Comparison of ENCODE assay signal across 27 mouse cellular contexts in genomic region chr13:49477887-49478286, GRCm38 (mm10). TPM values are rescaled to one million over a fixed set of nuclear protein-coding genes. Genes with fewer than 3 reads are reported as not detected.
DNase-seq lines count a peak whose midpoint lies in the region; ATAC-seq and TF ChIP-seq lines count a peak whose summit lies in the region.
"Had no signal": no experiment of that assay in that cellular context is flagged by ENCODE, and none has a peak within 500 bp of the region (broad histone marks: within the 10 kb centered on the region; RNA-seq: fewer than 3 reads in every experiment).

No protein-coding gene starts in this region.

- no peak for DNase-seq in intestine, embryonic 14.5 days (ENCODE audit: low spot score)
- peak; percentile 44 for DNase-seq in lung, embryonic 14.5 days
- no peak for DNase-seq in lung, postnatal 4 days
- DNase-seq in limb, embryonic 14.5 days (ENCODE audit: low spot score) = peak; percentile 59
- no peak for DNase-seq in left cerebral cortex, postnatal 10 days (ENCODE audit: extremely low spot score in 1 of 2, low spot score in 2 of 2)
- DNase-seq: adrenal gland, adult 2 months; cerebellum, adult 11-12 months; cerebellum, postnatal 14 days; gastrocnemius, postnatal 10 days; heart, adult 18-20 months; kidney, postnatal 14 days; layer of hippocampus, postnatal 36 days; lung, postnatal 14 days; midbrain, embryonic 14.5 days; retina, postnatal 1 day; right cerebral cortex, postnatal 25 days; spleen, adult 18-20 months; thymus, adult 2 months had no signal

- no peak for ATAC-seq in intestine, embryonic 14.5 days (replicated peaks; ENCODE audit: low FRiP score, low TSS enrichment, low read depth)
- ATAC-seq in intestine, postnatal 0 days = no peak
- no peak for ATAC-seq in lung, embryonic 14.5 days (ENCODE audit: insufficient read depth)
- peak; percentile 30; the same call in 1 of the 2 replicates for ATAC-seq in limb, embryonic 14.5 days (ENCODE audit: low FRiP score, low read depth)
- peak; percentile 55; the same call in 1 of the 2 replicates for ATAC-seq in stomach, embryonic 16.5 days (ENCODE audit: insufficient read depth, low FRiP score)
- ATAC-seq: forebrain, embryonic 15.5 days; intestine, embryonic 15.5 days had no signal

- TF ChIP-seq POLR2A in limb, embryonic 14.5 days (IDR thresholded peaks at IDR 0.05; ENCODE audit: borderline replicate concordance, extremely low read depth, insufficient read depth, insufficient read length) = no peak

- no peak for TF ChIP-seq CTCF in intestine, postnatal 0 days (IDR thresholded peaks at IDR 0.05; ENCODE audit: low read depth)
- TF ChIP-seq CTCF in lung, embryonic 14.5 days (IDR thresholded peaks at IDR 0.05; ENCODE audit: low read depth) = no peak

- H3K36me3 ChIP-seq in intestine, embryonic 14.5 days (ENCODE audit: control insufficient read depth, insufficient read depth, low read length) = no peaks in the 10 kb centered on the region
- no peaks in the 10 kb centered on the region for H3K36me3 ChIP-seq in intestine, postnatal 0 days (ENCODE audit: control insufficient read depth, insufficient read depth)
- H3K36me3 ChIP-seq in lung, embryonic 14.5 days (ENCODE audit: insufficient read depth) = no peaks in the 10 kb centered on the region
- no peaks in the 10 kb centered on the region for H3K36me3 ChIP-seq in limb, embryonic 14.5 days (ENCODE audit: control insufficient read depth, insufficient read depth, low read length)
- no peaks in the 10 kb centered on the region for H3K36me3 ChIP-seq in stomach, embryonic 16.5 days (ENCODE audit: control insufficient read depth, insufficient read depth, low read length)
- H3K36me3 ChIP-seq: embryonic facial prominence, embryonic 12.5 days; forebrain, embryonic 15.5 days; heart, embryonic 15.5 days; hindbrain, embryonic 15.5 days; intestine, embryonic 15.5 days; neural tube, embryonic 12.5 days had no signal

- no peak overlapping the region for H3K9ac ChIP-seq in intestine, embryonic 14.5 days (ENCODE audit: low read length)
- H3K9ac ChIP-seq in intestine, postnatal 0 days (ENCODE audit: low read depth, low read length) = no peak overlapping the region
- no peak overlapping the region for H3K9ac ChIP-seq in lung, embryonic 14.5 days
- H3K9ac ChIP-seq in limb, embryonic 14.5 days (ENCODE audit: low read depth, low read length, severe bottlenecking) = no peak overlapping the region
- no peak overlapping the region for H3K9ac ChIP-seq in stomach, embryonic 16.5 days (ENCODE audit: low read length)
- H3K9ac ChIP-seq: embryonic facial prominence, embryonic 12.5 days; forebrain, embryonic 15.5 days; heart, embryonic 15.5 days; hindbrain, embryonic 15.5 days; intestine, embryonic 15.5 days; neural tube, embryonic 12.5 days had no signal

- no peaks in the 10 kb centered on the region for H3K9me3 ChIP-seq in intestine, embryonic 14.5 days (ENCODE audit: control insufficient read depth, low read length)
- no peaks in the 10 kb centered on the region for H3K9me3 ChIP-seq in intestine, postnatal 0 days (ENCODE audit: control insufficient read depth)
- no peaks in the 10 kb centered on the region for H3K9me3 ChIP-seq in lung, embryonic 14.5 days (ENCODE audit: low read depth, low read length)
- H3K9me3 ChIP-seq in limb, embryonic 14.5 days (ENCODE audit: control insufficient read depth, low read length) = no peaks in the 10 kb centered on the region
- H3K9me3 ChIP-seq in stomach, embryonic 16.5 days (replicated peaks; ENCODE audit: control insufficient read depth, low read length) = no peaks in the 10 kb centered on the region
- H3K9me3 ChIP-seq: embryonic facial prominence, embryonic 12.5 days; forebrain, embryonic 15.5 days; heart, embryonic 15.5 days; hindbrain, embryonic 15.5 days; intestine, embryonic 15.5 days; neural tube, embryonic 12.5 days had no signal

- no peak overlapping the region for H3K4me3 ChIP-seq in intestine, embryonic 14.5 days (ENCODE audit: low read depth, low read length)
- no peak overlapping the region for H3K4me3 ChIP-seq in intestine, postnatal 0 days (ENCODE audit: low read depth, low read length)
- H3K4me3 ChIP-seq in lung, embryonic 14.5 days (ENCODE audit: low read depth, low read length) = no peak overlapping the region
- H3K4me3 ChIP-seq in limb, embryonic 14.5 days (replicated peaks; ENCODE audit: low read length) = no peak overlapping the region
- no peak overlapping the region for H3K4me3 ChIP-seq in stomach, embryonic 16.5 days (replicated peaks; ENCODE audit: low read length)
- H3K4me3 ChIP-seq: embryonic facial prominence, embryonic 12.5 days; forebrain, embryonic 15.5 days; heart, embryonic 15.5 days; hindbrain, embryonic 15.5 days; intestine, embryonic 15.5 days; neural tube, embryonic 12.5 days had no signal

- H3K27ac ChIP-seq in intestine, embryonic 14.5 days (ENCODE audit: low read depth) = peak overlapping the region; percentile 66; the same call in 1 of the 2 replicates
- H3K27ac ChIP-seq in intestine, postnatal 0 days (ENCODE audit: low read depth, low read length) = no peak overlapping the region
- H3K27ac ChIP-seq in lung, embryonic 14.5 days (ENCODE audit: low read depth) = no peak overlapping the region
- peak overlapping the region; percentile 75 for H3K27ac ChIP-seq in limb, embryonic 14.5 days (replicated peaks; ENCODE audit: low read depth, low read length)
- peak overlapping the region; percentile 69 for H3K27ac ChIP-seq in stomach, embryonic 16.5 days (ENCODE audit: low read length)
- H3K27ac ChIP-seq: embryonic facial prominence, embryonic 12.5 days; forebrain, embryonic 15.5 days; heart, embryonic 15.5 days; hindbrain, embryonic 15.5 days; intestine, embryonic 15.5 days; neural tube, embryonic 12.5 days had no signal

- intact Hi-C loops in left cerebral cortex, postnatal 10 days (cut with DNase I) = no loop called here

- no peaks in the 10 kb centered on the region for H3K27me3 ChIP-seq in intestine, embryonic 14.5 days (replicated peaks; ENCODE audit: control insufficient read depth, insufficient read depth, low read length)
- no peaks in the 10 kb centered on the region for H3K27me3 ChIP-seq in intestine, postnatal 0 days (replicated peaks; ENCODE audit: control insufficient read depth, insufficient read depth, low read length)
- no peaks in the 10 kb centered on the region for H3K27me3 ChIP-seq in lung, embryonic 14.5 days (ENCODE audit: insufficient read depth, low read length)
- H3K27me3 ChIP-seq in limb, embryonic 14.5 days (ENCODE audit: control insufficient read depth, insufficient read depth, low read length) = no peaks in the 10 kb centered on the region
- no peaks in the 10 kb centered on the region for H3K27me3 ChIP-seq in stomach, embryonic 16.5 days (ENCODE audit: control insufficient read depth, insufficient read depth, low read length)
- H3K27me3 ChIP-seq: embryonic facial prominence, embryonic 12.5 days; forebrain, embryonic 15.5 days; heart, embryonic 15.5 days; hindbrain, embryonic 15.5 days; intestine, embryonic 15.5 days; neural tube, embryonic 12.5 days had no signal

- peaks cover 8% of the 10 kb centered on the region for H3K4me1 ChIP-seq in intestine, embryonic 14.5 days (replicated peaks; ENCODE audit: control insufficient read depth, insufficient read depth, low read length)
- H3K4me1 ChIP-seq in intestine, postnatal 0 days (replicated peaks; ENCODE audit: control insufficient read depth, insufficient read depth, low read length) = no peaks in the 10 kb centered on the region
- H3K4me1 ChIP-seq in lung, embryonic 14.5 days (ENCODE audit: insufficient read depth) = peaks cover 10% of the 10 kb centered on the region
- H3K4me1 ChIP-seq in limb, embryonic 14.5 days (ENCODE audit: control insufficient read depth, insufficient read depth, low read length) = peaks cover 30% of the 10 kb centered on the region
- H3K4me1 ChIP-seq in stomach, embryonic 16.5 days (ENCODE audit: control insufficient read depth, insufficient read depth, low read length) = no peaks in the 10 kb centered on the region
- H3K4me1 ChIP-seq: neural tube, embryonic 12.5 days had no signal

- WGBS in intestine, embryonic 14.5 days = 47% methylated on average over 3 of the region's 3 CpGs
- 66% methylated on average over 3 of the region's 3 CpGs for WGBS in intestine, postnatal 0 days
- 56% methylated on average over 3 of the region's 3 CpGs for WGBS in lung, embryonic 14.5 days
- 50% methylated on average over 3 of the region's 3 CpGs for WGBS in limb, embryonic 14.5 days
- WGBS in stomach, embryonic 16.5 days = 53% methylated on average over 3 of the region's 3 CpGs

- no peak overlapping the region for H3K4me2 ChIP-seq in intestine, embryonic 14.5 days (ENCODE audit: low read length)
- H3K4me2 ChIP-seq in intestine, postnatal 0 days (replicated peaks; ENCODE audit: low read depth) = no peak overlapping the region
- H3K4me2 ChIP-seq in lung, embryonic 14.5 days = no peak overlapping the region
- H3K4me2 ChIP-seq in limb, embryonic 14.5 days (replicated peaks; ENCODE audit: low read depth, low read length, severe bottlenecking) = no peak overlapping the region
- no peak overlapping the region for H3K4me2 ChIP-seq in stomach, embryonic 16.5 days (ENCODE audit: low read depth, low read length)
- H3K4me2 ChIP-seq: embryonic facial prominence, embryonic 12.5 days; forebrain, embryonic 15.5 days; heart, embryonic 15.5 days; hindbrain, embryonic 15.5 days; intestine, embryonic 15.5 days; neural tube, embryonic 12.5 days had no signal

RNA-seq across cellular contexts. Expression of gene Tes3-ps, which starts 15.2 kb away (rescaled TPM):
- polyA plus RNA-seq in intestine, embryonic 14.5 days (2014; fragmentation: Nextera tagmentation; extraction: Ambion mirVana) = 0.55 and 1.0 TPM in 2 replicates
- polyA plus RNA-seq in intestine, postnatal 0 days (2015; fragmentation: Nextera tagmentation; extraction: Ambion mirVana) = 0.55 and 0.57 TPM in 2 replicates
- polyA plus RNA-seq in lung, embryonic 14.5 days (2014; fragmentation: Nextera tagmentation; extraction: Ambion mirVana) = 1.3 and 1.4 TPM in 2 replicates
- 0.15 and 0.20 TPM in 2 replicates for polyA plus RNA-seq in limb, embryonic 14.5 days (2012; rRNA removed)
- 0.58 and 0.91 TPM in 2 replicates for polyA plus RNA-seq in limb, embryonic 14.5 days (2014; fragmentation: Nextera tagmentation; extraction: Ambion mirVana)
- polyA plus RNA-seq in stomach, embryonic 16.5 days (2015; fragmentation: Nextera tagmentation; extraction: Ambion mirVana) = 0.74 and 1.2 TPM in 2 replicates
- total RNA-seq in left cerebral cortex, postnatal 10 days (2021) = 1 to 10 TPM; 1.4 to 1.6 TPM
- polyA plus RNA-seq: adrenal gland, adult 2 months; thymus, adult 2 months had no signal

RNA-seq across cellular contexts. Expression of gene Ecm2, which starts 26.7 kb away (rescaled TPM):
- polyA plus RNA-seq in intestine, embryonic 14.5 days (2014; fragmentation: Nextera tagmentation; extraction: Ambion mirVana) = 0.38 and 0.95 TPM in 2 replicates
- polyA plus RNA-seq in intestine, postnatal 0 days (2015; fragmentation: Nextera tagmentation; extraction: Ambion mirVana) = 1.1 and 1.7 TPM in 2 replicates
- polyA plus RNA-seq in lung, embryonic 14.5 days (2014; fragmentation: Nextera tagmentation; extraction: Ambion mirVana) = 0.66 and 0.74 TPM in 2 replicates
- polyA plus RNA-seq in limb, embryonic 14.5 days (2012; rRNA removed) = 3.4 and 4.6 TPM in 2 replicates
- polyA plus RNA-seq in limb, embryonic 14.5 days (2014; fragmentation: Nextera tagmentation; extraction: Ambion mirVana) = 2.5 and 2.8 TPM in 2 replicates
- 1.4 and 1.5 TPM in 2 replicates for polyA plus RNA-seq in stomach, embryonic 16.5 days (2015; fragmentation: Nextera tagmentation; extraction: Ambion mirVana)
- total RNA-seq in left cerebral cortex, postnatal 10 days (2021) = 1 to 10 TPM; 1.3 to 1.9 TPM
- total RNA-seq: megakaryocyte-erythroid progenitor cell, adult 5-6 weeks had no signal

RNA-seq across cellular contexts. Expression of gene Ippk, which starts 56.8 kb away (rescaled TPM):
- 18.5 and 18.7 TPM in 2 replicates for polyA plus RNA-seq in intestine, embryonic 14.5 days (2014; fragmentation: Nextera tagmentation; extraction: Ambion mirVana)
- polyA plus RNA-seq in intestine, postnatal 0 days (2015; fragmentation: Nextera tagmentation; extraction: Ambion mirVana) = 10.4 and 11.5 TPM in 2 replicates
- polyA plus RNA-seq in lung, embryonic 14.5 days (2014; fragmentation: Nextera tagmentation; extraction: Ambion mirVana) = 16.1 and 19.5 TPM in 2 replicates
- polyA plus RNA-seq in limb, embryonic 14.5 days (2012; rRNA removed) = 9.0 and 9.8 TPM in 2 replicates
- 14.3 and 14.5 TPM in 2 replicates for polyA plus RNA-seq in limb, embryonic 14.5 days (2014; fragmentation: Nextera tagmentation; extraction: Ambion mirVana)
- 20.0 and 20.8 TPM in 2 replicates for polyA plus RNA-seq in stomach, embryonic 16.5 days (2015; fragmentation: Nextera tagmentation; extraction: Ambion mirVana)
- total RNA-seq in left cerebral cortex, postnatal 10 days (2021) = 10 to 100 TPM; 12.7 to 13.8 TPM

Comparison
In these comparisons a context has a peak if more than half of its experiments do, and no peak if none do; other contexts are left out.
1. DNase-seq: peak in lung, embryonic 14.5 days (single experiment) and limb, embryonic 14.5 days (single experiment); none in intestine, embryonic 14.5 days (single experiment), lung, postnatal 4 days (0 of 2) and left cerebral cortex, postnatal 10 days (0 of 2).
2. H3K27ac ChIP-seq: peak in intestine, embryonic 14.5 days (single experiment), limb, embryonic 14.5 days (single experiment) and stomach, embryonic 16.5 days (single experiment); none in intestine, postnatal 0 days (single experiment) and lung, embryonic 14.5 days (single experiment).
3. ATAC-seq: peak in limb, embryonic 14.5 days (single experiment) and stomach, embryonic 16.5 days (single experiment); none in intestine, embryonic 14.5 days (single experiment), intestine, postnatal 0 days (single experiment) and lung, embryonic 14.5 days (single experiment).